Mouse (Mus musculus) ES-Bruce4 (cell line): ENCODE measurements around the gene Bbs10. TPM values are rescaled to one million over a fixed set of nuclear protein-coding genes. Genes with fewer than 3 reads are reported as not detected.

Experiments used
- H3K27ac ChIP-seq: 2 replicates; pipeline ENCODE4 v1.5.1; 2012; ENCODE audit warnings: low read length, inconsistent platforms; ENCODE audit not compliant: insufficient read depth
- H3K27me3 ChIP-seq: 2 replicates; pipeline ENCODE4 v1.6.1; 2012; ENCODE audit warnings: mild to moderate bottlenecking, low read length, inconsistent platforms; ENCODE audit not compliant: control insufficient read depth, poor library complexity, insufficient read depth, severe bottlenecking
- H3K36me3 ChIP-seq: 2 replicates; pipeline ENCODE4 v1.6.1; 2012; ENCODE audit warnings: inconsistent platforms, mild to moderate bottlenecking, low read length, moderate library complexity; ENCODE audit not compliant: control insufficient read depth, poor library complexity, insufficient read depth, severe bottlenecking
- H3K4me1 ChIP-seq: one replicate; pipeline ENCODE4 v1.8.1; 2011; ENCODE audit warnings: low read length; ENCODE audit not compliant: control insufficient read depth, insufficient read depth
- H3K4me3 ChIP-seq: 2 replicates; pipeline ENCODE4 v1.5.1; 2011; ENCODE audit warnings: low read depth, mild to moderate bottlenecking, low read length
- H3K9ac ChIP-seq: 2 replicates; pipeline ENCODE4 v1.6.1; 2012; ENCODE audit warnings: low read depth, mild to moderate bottlenecking, inconsistent platforms; ENCODE audit not compliant: poor library complexity, severe bottlenecking
- H3K9me3 ChIP-seq: replicated peaks from 2 replicates; pipeline ENCODE4 v1.6.1; 2012; ENCODE audit warnings: mild to moderate bottlenecking, low read length, inconsistent platforms; ENCODE audit not compliant: control insufficient read depth, poor library complexity, insufficient read depth, severe bottlenecking
- CTCF ChIP-seq: IDR thresholded peaks from one replicate; pipeline ENCODE4 v1.8.1; 2011; ENCODE audit warnings: low read depth, low read length
- EP300 ChIP-seq: IDR thresholded peaks from 2 replicates; pipeline ENCODE4 v1.6.1; 2011; ENCODE audit warnings: low read depth, low read length; ENCODE audit not compliant: insufficient read depth
- POLR2A ChIP-seq: IDR thresholded peaks from one replicate; pipeline ENCODE4 v1.8.1; 2011; ENCODE audit warnings: low read length; ENCODE audit not compliant: insufficient read depth
- polyA plus RNA-seq: library from polyadenylated mRNA; stranded (reverse); fragments of >200 nt; gene quantifications from 2 replicates; pipeline ENCODE4 v1.2.4, GENCODE M21; 2011; ENCODE audit warnings: low read depth; ENCODE audit not compliant: missing spikeins, insufficient read depth, insufficient read length

The Bbs10 gene
- polyA plus RNA-seq, 1 experiment, result 4.4 TPM

DNA sequence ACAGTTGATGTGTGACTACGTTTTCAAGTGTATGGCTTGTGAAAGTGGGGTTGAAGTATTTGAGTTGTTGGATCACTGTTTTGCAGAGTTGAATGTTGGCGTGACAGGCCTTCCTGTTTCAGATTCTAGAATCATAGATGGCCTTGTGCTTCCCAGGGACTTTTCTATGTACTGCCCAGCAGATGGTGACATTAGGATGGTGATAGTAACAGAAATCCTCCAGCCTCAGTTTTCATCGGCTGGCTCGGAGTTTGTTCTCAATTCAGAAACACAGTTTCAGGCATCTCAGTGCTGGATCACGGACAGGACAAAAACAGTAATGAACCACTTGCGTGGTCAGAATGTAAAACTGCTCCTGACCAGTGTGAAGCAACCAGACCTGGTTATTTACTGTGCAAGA lies 1.1 kb downstream of the Bbs10 start:
- 0 out of 2 replicates have a peak, but pooled peaks cover 4% of the 10 kb centered on the region for H3K36me3 ChIP-seq
- H3K4me1 ChIP-seq, result peaks cover 1% of the 10 kb centered on the region
- no peak overlapping the region for H3K27ac ChIP-seq
- TF ChIP-seq POLR2A (no peak), EP300 (no peak), CTCF (no peak)
- no peaks in the 10 kb centered on the region for H3K27me3 ChIP-seq
- H3K9ac ChIP-seq, result no peak overlapping the region
- H3K4me3 ChIP-seq, result no peak overlapping the region
- no peaks in the 10 kb centered on the region for H3K9me3 ChIP-seq

DNA sequence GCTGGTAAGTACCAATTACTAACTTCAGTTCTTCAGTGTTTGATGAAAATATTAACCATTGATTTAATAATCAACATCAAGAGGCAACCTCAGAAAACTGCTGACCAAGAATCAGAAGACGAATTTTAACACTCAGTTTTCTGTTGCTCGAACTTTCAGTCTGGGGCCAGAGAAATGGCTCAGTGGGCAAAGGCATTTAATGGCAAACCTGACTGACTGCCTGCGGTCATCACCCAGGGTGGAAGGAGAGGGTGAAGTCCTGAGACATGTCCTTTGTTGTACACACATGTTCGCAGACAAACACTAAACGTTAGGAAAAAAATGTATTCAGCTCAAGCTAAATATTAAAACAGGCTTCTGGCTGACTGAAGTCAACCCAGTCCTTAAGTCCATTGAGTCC lies 2.6 kb downstream of the Bbs10 start:
- TF ChIP-seq CTCF (no peak), EP300 (no peak), POLR2A (no peak)
- no peaks in the 10 kb centered on the region for H3K9me3 ChIP-seq
- peaks cover 1% of the 10 kb centered on the region for H3K4me1 ChIP-seq
- H3K27me3 ChIP-seq, result no peaks in the 10 kb centered on the region
- 0 out of 2 replicates have a peak, but pooled peaks cover 4% of the 10 kb centered on the region for H3K36me3 ChIP-seq
- no peak overlapping the region for H3K9ac ChIP-seq
- H3K4me3 ChIP-seq, result no peak overlapping the region
- H3K27ac ChIP-seq, result no peak overlapping the region

DNA sequence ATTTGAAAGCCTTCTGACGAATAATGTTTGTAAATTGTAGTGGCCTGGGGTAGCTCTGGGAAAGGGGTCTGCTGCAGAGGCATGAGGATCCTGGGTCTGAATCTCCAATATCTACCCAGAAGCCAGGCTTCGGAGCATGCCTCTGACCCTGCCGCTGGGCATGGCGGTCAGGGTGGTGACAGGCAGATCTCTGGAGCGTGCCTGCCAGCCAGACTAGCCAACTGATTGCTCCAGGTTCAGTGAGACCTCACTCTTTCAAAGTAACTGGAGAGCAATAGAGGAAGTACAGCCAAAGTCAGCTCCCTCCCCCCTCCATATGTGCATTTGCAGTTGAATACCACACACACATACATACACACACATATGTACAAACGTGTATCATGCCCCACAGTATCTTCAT lies 4.0 kb downstream of the Bbs10 start:
- Histone ChIP-seq H3K9me3 (no peaks in the 10 kb centered on the region), H3K27me3 (no peaks in the 10 kb centered on the region), H3K36me3 (0 out of 2 replicates have a peak, but pooled peaks cover 4% of the 10 kb centered on the region), H3K27ac (no peak overlapping the region), H3K4me3 (no peak overlapping the region), H3K4me1 (peaks cover under 1% of the 10 kb centered on the region), H3K9ac (no peak overlapping the region)
- TF ChIP-seq EP300, result no peak
- TF ChIP-seq CTCF, result no peak
- no peak for TF ChIP-seq POLR2A

DNA sequence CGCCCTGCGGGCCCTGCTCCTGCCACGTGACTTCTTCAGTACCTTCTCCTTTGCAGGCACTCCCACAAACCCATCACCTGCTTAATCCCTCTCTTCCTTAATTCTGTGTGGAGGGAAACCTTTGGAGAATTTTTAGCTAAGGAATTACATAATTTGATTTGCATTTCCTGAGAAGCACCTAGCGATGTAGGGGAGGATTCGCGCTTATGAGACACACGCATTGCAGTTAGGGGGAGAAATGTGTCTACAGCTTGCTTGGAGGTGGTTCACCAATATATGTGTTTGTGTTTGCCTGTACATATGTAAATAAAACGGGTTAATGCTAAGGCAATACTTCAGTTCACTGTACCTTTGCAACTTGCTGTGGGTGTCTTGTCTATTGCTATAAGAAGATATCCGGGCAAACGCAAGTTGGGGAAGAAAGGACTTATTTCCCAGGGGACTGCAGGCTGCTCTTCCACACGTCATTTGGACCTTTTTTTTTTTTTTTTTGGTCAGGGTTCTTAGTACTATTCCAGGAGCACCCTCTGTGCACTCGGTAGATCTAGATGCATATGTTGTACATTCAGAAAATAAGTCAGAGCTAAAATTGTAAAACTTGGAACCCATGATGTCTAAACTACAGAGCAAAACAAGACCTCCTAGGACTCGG lies 10.5 kb downstream of the Bbs10 start:
- Histone ChIP-seq H3K9ac (no peak overlapping the region), H3K27me3 (no peaks in the 10 kb centered on the region), H3K4me3 (no peak overlapping the region), H3K4me1 (no peaks in the 10 kb centered on the region), H3K27ac (no peak overlapping the region), H3K36me3 (no peaks in the 10 kb centered on the region), H3K9me3 (no peaks in the 10 kb centered on the region)
- TF ChIP-seq CTCF (no peak), EP300 (no peak), POLR2A (no peak)

DNA sequence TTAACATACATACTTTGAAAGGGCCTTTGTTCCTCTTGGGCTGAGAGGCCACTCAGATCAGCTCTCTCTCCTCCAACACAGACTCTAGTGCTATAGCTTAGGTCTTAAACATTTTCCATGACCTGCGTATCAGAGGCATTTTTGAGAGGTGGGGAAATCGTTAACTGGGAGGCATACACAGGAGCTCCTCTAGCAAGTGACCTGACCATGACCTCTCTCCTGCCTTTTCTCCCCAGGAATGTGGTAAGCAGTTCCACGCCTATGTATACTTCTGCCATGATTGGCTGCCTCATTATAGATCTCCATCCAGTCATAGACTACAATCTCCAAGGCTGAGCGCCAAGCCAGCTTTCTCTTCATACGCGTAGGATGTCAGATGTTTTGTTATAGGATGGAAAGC lies 14.8 kb downstream of the Bbs10 start:
- H3K27ac ChIP-seq, result no peak overlapping the region
- no peaks in the 10 kb centered on the region for H3K27me3 ChIP-seq
- no peaks in the 10 kb centered on the region for H3K4me1 ChIP-seq
- no peak overlapping the region for H3K9ac ChIP-seq
- no peaks in the 10 kb centered on the region for H3K36me3 ChIP-seq
- H3K9me3 ChIP-seq, result no peaks in the 10 kb centered on the region
- no peak overlapping the region for H3K4me3 ChIP-seq
- TF ChIP-seq EP300 (no peak), CTCF (no peak), POLR2A (no peak)

- TF ChIP-seq POLR2A (no peak), EP300 (no peak), CTCF (no peak)
- no peak overlapping the region for H3K4me3 ChIP-seq
- H3K36me3 ChIP-seq, result no peaks in the 10 kb centered on the region
- H3K27ac ChIP-seq, result no peak overlapping the region
- no peaks in the 10 kb centered on the region for H3K9me3 ChIP-seq
- no peak overlapping the region for H3K9ac ChIP-seq
- H3K4me1 ChIP-seq, result no peaks in the 10 kb centered on the region
- no peaks in the 10 kb centered on the region for H3K27me3 ChIP-seq
These were observed 16.3 kb downstream of the Bbs10 start for GRCm38 (mm10) chr10:111314636-111315395.
